Mouse (Mus musculus): ENCODE measurements at regions not wholly inside any gene's neighbourhood (a gene's known extent, or its start where the extent isn't known, plus 50 kb on each side); places are given as distances from the start of the nearest gene placed in this dataset.

DNA sequence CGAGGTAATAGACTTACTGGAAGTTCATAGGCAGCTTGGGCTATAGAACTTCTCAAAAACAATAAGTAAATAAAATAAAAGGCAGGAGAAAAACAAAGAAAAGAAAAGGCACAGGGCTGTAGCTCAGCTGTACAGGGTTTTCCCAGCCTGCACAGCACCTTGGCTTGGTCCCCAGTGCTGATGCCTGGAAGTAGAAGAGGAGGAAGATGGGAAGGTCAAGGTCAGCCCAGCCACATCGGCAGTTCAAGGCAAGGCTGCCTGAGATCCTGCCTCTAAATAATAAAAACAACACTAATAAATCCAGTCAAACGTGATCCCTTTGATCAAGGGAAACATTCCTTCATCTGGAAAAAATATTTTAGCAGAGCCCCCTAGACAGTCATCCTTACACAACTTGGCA is 103.1 kb downstream of the Cenpf start:
- ATAC-seq = no peak
- Histone ChIP-seq H3K36me3 (ENCODE audit: control insufficient read depth, insufficient read depth) (no peaks in the 10 kb centered on the region), H3K27ac (ENCODE audit: low read depth, low read length) (no peak overlapping the region), H3K4me1 (replicated peaks; ENCODE audit: control insufficient read depth, insufficient read depth, low read length) (no peaks in the 10 kb centered on the region), H3K4me2 (replicated peaks; ENCODE audit: low read depth) (no peak overlapping the region), H3K27me3 (replicated peaks; ENCODE audit: control insufficient read depth, insufficient read depth, low read length) (no peaks in the 10 kb centered on the region), H3K4me3 (ENCODE audit: low read depth, low read length) (no peak overlapping the region), H3K9ac (ENCODE audit: low read depth, low read length) (no peak overlapping the region), H3K9me3 (ENCODE audit: control insufficient read depth) (no peaks in the 10 kb centered on the region)
- WGBS = 48% methylated on average over 3 of the region's 3 CpGs
- no peak for TF ChIP-seq CTCF (IDR thresholded peaks at IDR 0.05; ENCODE audit: low read depth)

GRCm38 (mm10) chr1:189581427-189581826 is 106.5 kb downstream of the Cenpf start:
- no peak for TF ChIP-seq CTCF (IDR thresholded peaks at IDR 0.05; ENCODE audit: low read depth)
- no peaks in the 10 kb centered on the region for H3K36me3 ChIP-seq (ENCODE audit: control insufficient read depth, insufficient read depth)
- no peaks in the 10 kb centered on the region for H3K4me1 ChIP-seq (replicated peaks; ENCODE audit: control insufficient read depth, insufficient read depth, low read length)
- H3K9me3 ChIP-seq (ENCODE audit: control insufficient read depth) = no peaks in the 10 kb centered on the region
- no peak for ATAC-seq
- no peaks in the 10 kb centered on the region for H3K27me3 ChIP-seq (replicated peaks; ENCODE audit: control insufficient read depth, insufficient read depth, low read length)
- no peak overlapping the region for H3K4me2 ChIP-seq (replicated peaks; ENCODE audit: low read depth)
- H3K4me3 ChIP-seq (ENCODE audit: low read depth, low read length) = no peak overlapping the region
- no peak overlapping the region for H3K27ac ChIP-seq (ENCODE audit: low read depth, low read length)
- WGBS = 87% methylated on average over 4 of the region's 4 CpGs
- no peak overlapping the region for H3K9ac ChIP-seq (ENCODE audit: low read depth, low read length)

DNA sequence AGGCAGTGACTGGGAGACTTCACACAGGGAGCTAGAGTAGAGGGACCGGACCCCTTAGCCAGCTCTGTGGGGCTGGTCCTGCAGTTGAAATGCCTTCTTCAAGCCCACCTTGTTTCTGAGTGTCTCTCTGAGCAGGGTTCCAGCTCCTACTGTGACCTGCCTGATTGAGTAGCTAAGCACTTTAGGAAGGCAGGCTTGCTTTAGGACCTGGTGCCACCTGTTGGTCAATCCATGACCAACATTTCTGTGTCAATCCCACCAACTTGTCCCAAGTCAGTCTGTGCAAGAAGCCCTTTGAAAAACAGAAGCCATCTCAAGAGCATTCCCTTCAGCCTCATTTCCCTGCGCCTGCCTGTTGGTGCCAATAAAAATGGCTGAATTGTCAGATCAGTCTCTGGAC is 108.5 kb downstream of the Cenpf start:
- Histone ChIP-seq H3K4me3 (ENCODE audit: low read depth, low read length) (no peak overlapping the region), H3K4me1 (replicated peaks; ENCODE audit: control insufficient read depth, insufficient read depth, low read length) (no peaks in the 10 kb centered on the region), H3K27me3 (replicated peaks; ENCODE audit: control insufficient read depth, insufficient read depth, low read length) (no peaks in the 10 kb centered on the region), H3K9me3 (ENCODE audit: control insufficient read depth) (no peaks in the 10 kb centered on the region), H3K4me2 (replicated peaks; ENCODE audit: low read depth) (no peak overlapping the region), H3K36me3 (ENCODE audit: control insufficient read depth, insufficient read depth) (no peaks in the 10 kb centered on the region), H3K27ac (ENCODE audit: low read depth, low read length) (no peak overlapping the region), H3K9ac (ENCODE audit: low read depth, low read length) (no peak overlapping the region)
- 67% methylated on average over 2 of the region's 2 CpGs for WGBS
- ATAC-seq = no peak
- peak; percentile 86 for TF ChIP-seq CTCF (IDR thresholded peaks at IDR 0.05; ENCODE audit: low read depth)

GRCm38 (mm10) chr1:189576311-189577002 is 111.4 kb downstream of the Cenpf start:
- no peak overlapping the region for H3K4me2 ChIP-seq (replicated peaks; ENCODE audit: low read depth)
- 48% methylated on average over 11 of the region's 11 CpGs for WGBS
- no peaks in the 10 kb centered on the region for H3K4me1 ChIP-seq (replicated peaks; ENCODE audit: control insufficient read depth, insufficient read depth, low read length)
- H3K36me3 ChIP-seq (ENCODE audit: control insufficient read depth, insufficient read depth) = no peaks in the 10 kb centered on the region
- no peak overlapping the region for H3K27ac ChIP-seq (ENCODE audit: low read depth, low read length)
- H3K9ac ChIP-seq (ENCODE audit: low read depth, low read length) = no peak overlapping the region
- H3K4me3 ChIP-seq (ENCODE audit: low read depth, low read length) = no peak overlapping the region
- ATAC-seq = no peak
- TF ChIP-seq CTCF (IDR thresholded peaks at IDR 0.05; ENCODE audit: low read depth) = peak; percentile 21
- H3K27me3 ChIP-seq (replicated peaks; ENCODE audit: control insufficient read depth, insufficient read depth, low read length) = no peaks in the 10 kb centered on the region
- no peaks in the 10 kb centered on the region for H3K9me3 ChIP-seq (ENCODE audit: control insufficient read depth)

DNA sequence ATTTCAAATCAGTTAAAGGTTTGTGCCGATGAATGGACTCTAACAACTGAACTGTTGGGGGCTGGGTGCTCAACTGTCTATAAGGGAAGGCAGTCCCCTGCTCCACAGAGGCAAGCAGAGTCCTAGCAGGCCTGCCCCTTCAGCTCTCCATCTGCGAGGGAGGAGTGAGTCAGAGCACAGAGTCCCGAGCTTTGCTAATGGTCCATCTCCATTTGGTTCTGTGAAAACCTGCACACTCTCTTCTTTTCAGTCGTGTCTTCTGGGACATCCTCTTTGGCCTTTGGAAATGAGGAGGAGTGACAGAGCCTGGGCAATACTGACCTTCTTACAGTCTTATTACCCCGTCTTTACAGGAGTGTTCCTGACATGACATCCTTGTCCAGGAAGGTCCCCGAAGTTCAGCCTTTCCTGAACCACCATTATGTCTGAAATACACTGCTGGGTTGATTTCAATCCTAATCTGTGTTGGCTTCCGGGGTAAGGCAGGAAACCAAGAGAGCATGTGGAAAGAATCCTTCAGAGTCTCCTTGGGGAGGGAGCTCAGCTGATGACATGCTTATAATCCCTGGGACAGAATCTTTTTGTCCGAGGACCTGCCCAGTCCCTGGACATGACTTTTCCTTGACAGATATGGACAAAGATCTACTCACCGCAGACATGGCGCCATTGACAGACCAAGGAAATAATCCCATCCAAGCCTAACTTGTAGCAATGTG is 112.2 kb downstream of the Cenpf start:
- no peaks in the 10 kb centered on the region for H3K9me3 ChIP-seq (ENCODE audit: control insufficient read depth)
- H3K4me2 ChIP-seq (replicated peaks; ENCODE audit: low read depth) = no peak overlapping the region
- no peak for TF ChIP-seq CTCF (IDR thresholded peaks at IDR 0.05; ENCODE audit: low read depth)
- no peak overlapping the region for H3K4me3 ChIP-seq (ENCODE audit: low read depth, low read length)
- no peaks in the 10 kb centered on the region for H3K27me3 ChIP-seq (replicated peaks; ENCODE audit: control insufficient read depth, insufficient read depth, low read length)
- H3K27ac ChIP-seq (ENCODE audit: low read depth, low read length) = no peak overlapping the region
- H3K4me1 ChIP-seq (replicated peaks; ENCODE audit: control insufficient read depth, insufficient read depth, low read length) = no peaks in the 10 kb centered on the region
- no peaks in the 10 kb centered on the region for H3K36me3 ChIP-seq (ENCODE audit: control insufficient read depth, insufficient read depth)
- ATAC-seq = no peak
- no peak overlapping the region for H3K9ac ChIP-seq (ENCODE audit: low read depth, low read length)
- 86% methylated on average over 10 of the region's 10 CpGs for WGBS

- H3K9me3 ChIP-seq (ENCODE audit: control insufficient read depth) = no peaks in the 10 kb centered on the region
- WGBS = 40% methylated on average over 7 of the region's 7 CpGs
- H3K27ac ChIP-seq (ENCODE audit: low read depth, low read length) = no peak overlapping the region
- H3K9ac ChIP-seq (ENCODE audit: low read depth, low read length) = no peak overlapping the region
- ATAC-seq = no peak
- no peak overlapping the region for H3K4me2 ChIP-seq (replicated peaks; ENCODE audit: low read depth)
- TF ChIP-seq CTCF (IDR thresholded peaks at IDR 0.05; ENCODE audit: low read depth) = no peak
- no peaks in the 10 kb centered on the region for H3K36me3 ChIP-seq (ENCODE audit: control insufficient read depth, insufficient read depth)
- H3K27me3 ChIP-seq (replicated peaks; ENCODE audit: control insufficient read depth, insufficient read depth, low read length) = no peaks in the 10 kb centered on the region
- no peaks in the 10 kb centered on the region for H3K4me1 ChIP-seq (replicated peaks; ENCODE audit: control insufficient read depth, insufficient read depth, low read length)
- H3K4me3 ChIP-seq (ENCODE audit: low read depth, low read length) = no peak overlapping the region
Measured at GRCm38 (mm10) chr1:189566491-189566890, 121.4 kb downstream of the Cenpf start.

Data from intestine, postnatal 0 days (tissue).